Mouse (Mus musculus): ENCODE measurements around the gene Ppm1h. TPM values are rescaled to one million over a fixed set of nuclear protein-coding genes. Genes with fewer than 3 reads are reported as not detected.
A peak's percentile ranks its signal among the peaks of the same experiment; 100 is the strongest.
"Not testable (repeated sequence)": the region's sequence is repeated elsewhere in the genome, so short reads cannot be mapped to it uniquely, and the experiment has no call there.

Gene Ppm1h
- polyA plus RNA-seq, 1 experiment = 0.13 TPM

DNA sequence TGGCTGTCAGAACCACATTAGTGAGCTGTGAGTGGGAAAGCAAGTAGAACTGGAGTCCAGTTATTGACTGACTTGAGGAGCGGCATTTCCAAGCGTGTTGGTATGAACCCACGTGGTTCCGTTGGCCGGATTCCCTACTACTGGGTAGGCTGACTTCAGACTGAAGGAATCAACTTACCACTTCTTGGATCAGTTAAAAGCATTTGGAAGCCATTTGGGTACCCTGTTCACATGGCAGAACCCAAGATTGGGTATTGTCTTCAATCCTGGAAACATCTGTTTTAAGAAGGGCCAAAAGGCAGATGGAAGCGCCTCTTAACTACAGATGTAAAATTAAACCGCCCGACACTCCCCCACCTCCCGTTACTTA lies 239.7 kb downstream of the Ppm1h start:
- Histone ChIP-seq H3K4me3 (no peak overlapping the region), H3K79me2 (ENCODE audit: control insufficient read depth, insufficient read depth) (no peaks in the 10 kb centered on the region), H3K36me3 (ENCODE audit: control insufficient read depth, insufficient read depth) (no peaks in the 10 kb centered on the region), H3ac (ENCODE audit: control insufficient read depth, insufficient read length) (no peak overlapping the region), H3K4me2 (ENCODE audit: low read depth) (no peak overlapping the region), H3K27me3 (ENCODE audit: control insufficient read depth, insufficient read depth, insufficient read length) (no peaks in the 10 kb centered on the region)
- TF ChIP-seq MAX (IDR thresholded peaks at IDR 0.05; ENCODE audit: low read depth) = no peak
- no peak for TF ChIP-seq USF1 (IDR thresholded peaks at IDR 0.05; ENCODE audit: low read depth)
- no peak for TF ChIP-seq POLR2A (IDR thresholded peaks at IDR 0.05; ENCODE audit: insufficient read length, low read depth)
- TF ChIP-seq SRF (IDR thresholded peaks at IDR 0.05; ENCODE audit: control insufficient read depth, insufficient read length, low read depth) = no peak
- TF ChIP-seq MYOG (IDR thresholded peaks at IDR 0.05; ENCODE audit: control insufficient read depth in 1 of 3, insufficient read depth in 1 of 3, insufficient read length in 2 of 3, low read depth in 2 of 3) = no peak
- no peak for TF ChIP-seq MYOD1 (IDR thresholded peaks at IDR 0.05; ENCODE audit: control insufficient read depth in 1 of 3, insufficient read length in 2 of 3, low read depth in 2 of 3)
- no peak for TF ChIP-seq TCF12 (IDR thresholded peaks at IDR 0.05; ENCODE audit: insufficient read depth, poor library complexity, severe bottlenecking)
- no peak for TF ChIP-seq REST (IDR thresholded peaks at IDR 0.05; ENCODE audit: insufficient read depth, insufficient read length)

DNA sequence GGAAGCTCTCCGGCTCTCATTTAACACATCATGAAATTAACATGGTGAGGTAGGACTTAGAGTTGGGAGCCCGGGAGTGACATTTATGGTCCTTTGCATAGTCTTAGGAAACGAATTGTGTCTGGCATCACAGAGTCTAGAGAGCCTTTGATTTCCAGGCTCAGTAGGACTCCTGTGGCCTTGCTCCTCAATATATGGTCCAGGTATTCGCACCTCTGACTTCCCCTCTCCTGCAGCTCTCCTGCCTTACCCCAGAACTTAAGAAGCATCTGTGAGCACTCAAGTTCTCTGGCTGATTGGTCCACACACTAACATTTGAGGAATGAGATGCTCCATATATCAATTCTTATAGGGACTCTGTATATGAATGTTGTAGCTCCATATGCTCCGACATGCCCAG lies 240.2 kb downstream of the Ppm1h start:
- Histone ChIP-seq H3K36me3 (ENCODE audit: control insufficient read depth, insufficient read depth) (no peaks in the 10 kb centered on the region), H3K27me3 (ENCODE audit: control insufficient read depth, insufficient read depth, insufficient read length) (no peaks in the 10 kb centered on the region), H3ac (ENCODE audit: control insufficient read depth, insufficient read length) (no peak overlapping the region), H3K4me2 (ENCODE audit: low read depth) (no peak overlapping the region), H3K79me2 (ENCODE audit: control insufficient read depth, insufficient read depth) (no peaks in the 10 kb centered on the region), H3K4me3 (no peak overlapping the region)
- TF ChIP-seq E2F4 (IDR thresholded peaks at IDR 0.05; ENCODE audit: insufficient read depth) (no peak), MYOD1 (IDR thresholded peaks at IDR 0.05; ENCODE audit: control insufficient read depth in 1 of 3, insufficient read length in 2 of 3, low read depth in 2 of 3) (no peak), USF1 (IDR thresholded peaks at IDR 0.05; ENCODE audit: low read depth) (no peak), REST (IDR thresholded peaks at IDR 0.05; ENCODE audit: insufficient read depth, insufficient read length) (no peak)

DNA sequence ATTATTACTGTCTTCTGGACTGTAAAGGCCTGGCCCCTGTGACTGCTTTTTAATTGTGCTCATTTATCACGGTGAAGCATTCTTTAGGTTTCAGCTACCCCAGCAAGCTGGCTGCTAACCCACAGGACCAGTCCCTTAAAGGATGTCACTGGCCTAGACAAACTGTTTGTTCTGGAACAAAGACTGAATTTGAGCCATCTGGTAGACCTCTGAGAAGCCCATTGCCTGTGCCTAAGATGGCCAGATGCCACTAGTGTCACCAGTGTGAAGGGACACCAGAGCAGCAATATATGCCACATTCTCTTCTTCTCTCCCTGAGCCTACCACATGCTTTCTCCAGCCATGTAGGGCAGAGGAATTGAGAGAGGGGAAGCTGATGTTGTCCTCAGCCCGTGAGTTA lies 240.9 kb downstream of the Ppm1h start:
- Histone ChIP-seq H3K4me2 (ENCODE audit: low read depth) (no peak overlapping the region), H3K27me3 (ENCODE audit: control insufficient read depth, insufficient read depth, insufficient read length) (no peaks in the 10 kb centered on the region), H3K79me2 (ENCODE audit: control insufficient read depth, insufficient read depth) (no peaks in the 10 kb centered on the region), H3K4me3 (no peak overlapping the region), H3K36me3 (ENCODE audit: control insufficient read depth, insufficient read depth) (no peaks in the 10 kb centered on the region), H3ac (ENCODE audit: control insufficient read depth, insufficient read length) (no peak overlapping the region)
- TF ChIP-seq USF1 (IDR thresholded peaks at IDR 0.05; ENCODE audit: low read depth) (no peak), CEBPB (IDR thresholded peaks at IDR 0.05; ENCODE audit: insufficient read depth, poor library complexity, severe bottlenecking) (no peak), POLR2A (IDR thresholded peaks at IDR 0.05; ENCODE audit: insufficient read length, low read depth) (no peak), SRF (IDR thresholded peaks at IDR 0.05; ENCODE audit: control insufficient read depth, insufficient read length, low read depth) (no peak), REST (IDR thresholded peaks at IDR 0.05; ENCODE audit: insufficient read depth, insufficient read length) (no peak), MYOD1 (IDR thresholded peaks at IDR 0.05; ENCODE audit: control insufficient read depth in 1 of 3, insufficient read length in 2 of 3, low read depth in 2 of 3) (no peak), POLR2AphosphoS2 (IDR thresholded peaks at IDR 0.05; ENCODE audit: insufficient read length, low read depth) (no peak), TCF3 (IDR thresholded peaks at IDR 0.05; ENCODE audit: insufficient read length, low read depth) (no peak), E2F4 (IDR thresholded peaks at IDR 0.05; ENCODE audit: insufficient read depth) (no peak), TCF12 (IDR thresholded peaks at IDR 0.05; ENCODE audit: insufficient read depth, poor library complexity, severe bottlenecking) (no peak), MYOG (IDR thresholded peaks at IDR 0.05; ENCODE audit: control insufficient read depth in 1 of 3, insufficient read depth in 1 of 3, insufficient read length in 2 of 3, low read depth in 2 of 3) (no peak), MAX (IDR thresholded peaks at IDR 0.05; ENCODE audit: low read depth) (no peak)

DNA sequence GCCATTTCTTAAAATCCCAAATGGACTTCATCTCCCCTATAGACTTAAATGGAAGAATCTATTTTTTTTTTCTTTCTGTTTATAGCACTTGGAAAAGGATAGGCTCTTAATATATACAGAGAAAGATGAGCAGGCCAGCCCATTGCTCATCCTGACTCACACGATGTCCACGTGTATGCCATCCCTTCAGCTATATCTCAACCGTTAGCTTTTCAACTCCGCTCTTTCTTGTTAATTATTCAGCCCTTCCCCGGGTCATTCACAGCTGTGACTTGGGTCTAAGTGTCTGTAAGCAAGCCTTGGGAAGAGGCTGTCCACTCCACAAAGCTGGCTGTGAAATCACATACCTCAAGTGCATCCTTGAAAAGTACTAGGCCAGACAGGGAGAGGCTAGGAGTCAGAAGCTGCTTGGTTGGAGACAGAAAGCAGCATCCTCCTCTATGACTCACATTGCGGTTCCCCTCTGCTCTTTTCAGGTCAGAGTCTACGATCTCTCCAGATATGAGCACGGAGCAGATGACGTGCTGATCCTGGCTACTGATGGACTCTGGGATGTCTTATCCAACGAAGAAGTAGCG lies 241.7 kb downstream of the Ppm1h start:
- Histone ChIP-seq H3K4me2 (ENCODE audit: low read depth) (peak overlapping the region; percentile 51), H3K79me2 (ENCODE audit: control insufficient read depth, insufficient read depth) (no peaks in the 10 kb centered on the region), H3ac (ENCODE audit: control insufficient read depth, insufficient read length) (no peak overlapping the region), H3K36me3 (ENCODE audit: control insufficient read depth, insufficient read depth) (no peaks in the 10 kb centered on the region), H3K4me3 (no peak overlapping the region), H3K27me3 (ENCODE audit: control insufficient read depth, insufficient read depth, insufficient read length) (no peaks in the 10 kb centered on the region)
- no peak for TF ChIP-seq E2F4 (IDR thresholded peaks at IDR 0.05; ENCODE audit: insufficient read depth)
- no peak for TF ChIP-seq MYOG (IDR thresholded peaks at IDR 0.05; ENCODE audit: control insufficient read depth in 1 of 3, insufficient read depth in 1 of 3, insufficient read length in 2 of 3, low read depth in 2 of 3)

DNA sequence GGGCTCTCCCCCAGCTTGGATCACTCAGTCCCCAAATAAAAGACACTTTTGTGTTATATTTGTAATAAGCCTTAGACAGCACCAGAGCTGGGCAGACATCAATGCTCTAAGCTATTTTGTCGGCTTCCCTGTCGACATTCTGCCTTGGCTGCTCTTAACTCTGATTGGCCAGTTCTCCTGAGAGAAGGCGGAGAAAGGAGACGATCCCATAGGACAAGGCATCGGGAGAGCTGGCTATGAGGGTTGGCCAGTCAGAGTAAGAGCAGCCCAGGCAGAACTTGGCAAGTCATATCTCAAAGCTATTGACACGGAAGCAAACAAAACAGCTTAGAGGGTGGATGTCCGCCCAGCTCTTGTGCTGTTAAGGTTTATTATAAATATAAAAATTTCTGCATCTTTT lies 243.7 kb downstream of the Ppm1h start:
- Histone ChIP-seq H3K36me3 (ENCODE audit: control insufficient read depth, insufficient read depth) (no peaks in the 10 kb centered on the region), H3K4me3 (no peak overlapping the region), H3K79me2 (ENCODE audit: control insufficient read depth, insufficient read depth) (no peaks in the 10 kb centered on the region), H3ac (ENCODE audit: control insufficient read depth, insufficient read length) (no peak overlapping the region), H3K4me2 (ENCODE audit: low read depth) (no peak overlapping the region), H3K27me3 (ENCODE audit: control insufficient read depth, insufficient read depth, insufficient read length) (no peaks in the 10 kb centered on the region)
- no peak for TF ChIP-seq E2F4 (IDR thresholded peaks at IDR 0.05; ENCODE audit: insufficient read depth)
- TF ChIP-seq MAX (IDR thresholded peaks at IDR 0.05; ENCODE audit: low read depth) = no peak
- TF ChIP-seq TCF12 (IDR thresholded peaks at IDR 0.05; ENCODE audit: insufficient read depth, poor library complexity, severe bottlenecking) = no peak
- no peak for TF ChIP-seq USF1 (IDR thresholded peaks at IDR 0.05; ENCODE audit: low read depth)
- no peak for TF ChIP-seq POLR2A (IDR thresholded peaks at IDR 0.05; ENCODE audit: insufficient read length, low read depth)
- no peak for TF ChIP-seq SRF (IDR thresholded peaks at IDR 0.05; ENCODE audit: control insufficient read depth, insufficient read length, low read depth)
- TF ChIP-seq REST (IDR thresholded peaks at IDR 0.05; ENCODE audit: insufficient read depth, insufficient read length) = no peak
- TF ChIP-seq POLR2AphosphoS2 (IDR thresholded peaks at IDR 0.05; ENCODE audit: insufficient read length, low read depth) = no peak
- no peak for TF ChIP-seq MYOG (IDR thresholded peaks at IDR 0.05; ENCODE audit: control insufficient read depth in 1 of 3, insufficient read depth in 1 of 3, insufficient read length in 2 of 3, low read depth in 2 of 3)
- TF ChIP-seq TCF3 (IDR thresholded peaks at IDR 0.05; ENCODE audit: insufficient read length, low read depth) = no peak
- no peak for TF ChIP-seq MYOD1 (IDR thresholded peaks at IDR 0.05; ENCODE audit: control insufficient read depth in 1 of 3, insufficient read length in 2 of 3, low read depth in 2 of 3)
- no peak for TF ChIP-seq CEBPB (IDR thresholded peaks at IDR 0.05; ENCODE audit: insufficient read depth, poor library complexity, severe bottlenecking)

DNA sequence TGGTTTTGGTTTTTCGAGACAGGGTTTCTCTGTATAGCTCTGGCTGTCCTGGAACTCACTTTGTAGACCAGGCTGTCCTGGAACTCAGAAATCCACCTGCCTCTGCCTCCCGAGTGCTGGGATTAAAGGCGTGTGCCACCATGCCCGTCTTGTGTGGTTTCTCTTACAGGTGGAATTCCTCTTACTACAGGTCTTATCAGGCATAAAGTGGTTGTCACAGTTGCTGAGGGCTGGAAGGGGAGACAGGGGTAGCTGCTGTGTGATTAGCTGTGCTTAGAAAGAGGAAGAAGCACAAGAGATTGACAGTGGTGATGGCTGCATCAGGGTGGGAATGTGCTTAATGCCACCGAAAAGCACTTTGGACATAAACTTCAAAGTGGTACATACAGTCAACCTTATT lies 246.0 kb downstream of the Ppm1h start:
- H3K27me3 ChIP-seq (ENCODE audit: control insufficient read depth, insufficient read depth, insufficient read length); H3K4me2 ChIP-seq (ENCODE audit: low read depth); H3K79me2 ChIP-seq (ENCODE audit: control insufficient read depth, insufficient read depth); H3K4me3 ChIP-seq; H3ac ChIP-seq (ENCODE audit: control insufficient read depth, insufficient read length); H3K36me3 ChIP-seq (ENCODE audit: control insufficient read depth, insufficient read depth): not testable (repeated sequence)

Data from myocyte (in vitro differentiated cells).